Mouse (Mus musculus) E14TG2a.4 (cell line): ENCODE data around the gene Sf3a3.

Source experiments
- CTCF ChIP-seq: conservative IDR thresholded peaks from 2 replicates; pipeline ENCODE4 v1.5.1; 2014; ENCODE audit warnings: low read length
- NANOG ChIP-seq: IDR thresholded peaks from 2 replicates; pipeline ENCODE4 v1.6.1; 2014; ENCODE audit warnings: borderline replicate concordance, low read length, mixed read lengths
- POU5F1 ChIP-seq: IDR thresholded peaks from 2 replicates; pipeline ENCODE4 v1.6.1; 2014; ENCODE audit warnings: low read length, borderline replicate concordance

DNA sequence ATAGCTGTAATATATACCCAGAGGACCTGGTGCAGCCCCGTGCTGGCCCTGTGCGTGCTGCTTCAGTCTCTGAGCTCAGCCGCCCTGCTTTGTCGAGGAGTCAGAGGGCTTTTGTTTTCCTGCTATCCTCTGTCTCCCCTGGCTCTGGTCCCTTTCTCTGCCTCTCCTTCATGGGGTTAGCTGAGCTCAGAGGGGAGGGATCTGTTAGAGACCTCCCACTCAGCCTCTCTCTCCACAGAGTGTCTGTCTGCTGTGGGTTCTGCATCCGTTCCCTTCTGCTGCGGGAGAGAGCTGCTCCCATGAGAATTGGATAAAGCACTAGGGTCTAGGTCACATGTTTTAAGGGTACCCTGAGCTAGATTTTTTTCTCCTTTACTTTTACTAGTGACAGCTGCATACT, 11.5 kb downstream of the Sf3a3 start:
- TF ChIP-seq POU5F1 (no peak), CTCF (no peak), NANOG (no peak)
